Mouse (Mus musculus): ENCODE results near the gene Cand1.

DNA sequence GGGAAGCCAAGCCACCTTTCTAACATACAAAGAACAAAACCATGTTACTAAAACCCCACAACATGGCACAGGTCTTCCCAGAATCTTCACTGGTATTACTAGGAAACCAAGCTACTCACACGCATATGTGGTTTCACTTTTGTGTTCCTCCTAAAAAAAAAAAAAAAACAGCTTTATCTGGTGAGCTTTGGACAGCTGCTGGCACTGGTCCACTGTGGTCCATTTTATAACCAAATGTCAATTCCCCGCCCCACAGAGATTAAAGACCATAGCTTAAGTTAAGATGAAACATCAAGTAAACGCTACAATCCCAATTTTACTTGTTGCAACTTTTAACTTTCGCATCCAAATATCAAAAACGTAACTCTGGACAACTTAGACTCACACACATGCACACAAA lies 40.0 kb downstream of the Cand1 start:
- TF ChIP-seq POLR2A (IDR thresholded peaks at IDR 0.05; ENCODE audit: extremely low read depth, insufficient read depth, low read length) (no peak), CTCF (IDR thresholded peaks at IDR 0.05; ENCODE audit: low read depth, low read length) (no peak)

All from liver, adult 2 months (tissue).